Mouse (Mus musculus) neural tube, embryonic 11.5 days (tissue): ENCODE data around the gene Spp2. TPM values are rescaled to one million over a fixed set of nuclear protein-coding genes. Genes with fewer than 3 reads are reported as not detected.

ENCODE experiments used
- ATAC-seq: fragments of 200-750 bp; cut with Nextera tagmentation; 2 replicates; pipeline ENCODE4 v1.8.0; 2017; ENCODE audit warnings: moderate number of reproducible peaks, mild to moderate bottlenecking, moderate TSS enrichment, moderate library complexity; ENCODE audit not compliant: insufficient read depth, low FRiP score, low TSS enrichment
- DNase-seq: peaks from one replicate; pipeline ENCODE4 v3.0.0-alpha.2; 2015; ENCODE audit warnings: low spot score
- H3K27ac ChIP-seq: fragments of 300-500 bp; sonication (generic); 2 replicates; pipeline ENCODE4 v1.5.1; 2014; ENCODE audit warnings: low read depth, mild to moderate bottlenecking, low read length
- H3K27me3 ChIP-seq: fragments of 300-500 bp; sonication (generic); 2 replicates; pipeline ENCODE4 v1.6.1; 2014; ENCODE audit warnings: mild to moderate bottlenecking, low read length, mixed read lengths; ENCODE audit not compliant: control insufficient read depth, insufficient read depth
- H3K36me3 ChIP-seq: fragments of 300-500 bp; sonication (generic); 2 replicates; pipeline ENCODE4 v1.6.1; 2014; ENCODE audit warnings: mild to moderate bottlenecking, low read length, moderate library complexity, mixed read lengths; ENCODE audit not compliant: control insufficient read depth, insufficient read depth
- H3K4me1 ChIP-seq: fragments of 300-500 bp; sonication (generic); 2 replicates; pipeline ENCODE4 v1.6.1; 2014; ENCODE audit warnings: low read length, mixed read lengths; ENCODE audit not compliant: control insufficient read depth, insufficient read depth
- H3K4me2 ChIP-seq: fragments of 300-500 bp; sonication (generic); 2 replicates; pipeline ENCODE4 v1.6.1; 2014; ENCODE audit warnings: low read depth, mild to moderate bottlenecking, moderate library complexity
- H3K4me3 ChIP-seq: fragments of 300-500 bp; sonication (generic); 2 replicates; pipeline ENCODE4 v1.5.1; 2014; ENCODE audit warnings: low read depth, low read length
- H3K9ac ChIP-seq: fragments of 300-500 bp; sonication (generic); 2 replicates; pipeline ENCODE4 v1.6.1; 2014; ENCODE audit warnings: mild to moderate bottlenecking, low read length
- H3K9me3 ChIP-seq: fragments of 300-500 bp; sonication (generic); 2 replicates; pipeline ENCODE4 v1.6.1; 2016; ENCODE audit warnings: low read length; ENCODE audit not compliant: control insufficient read depth
- WGBS: fragments of 180-500 bp; shearing (Covaris S2); extraction: QIAGEN DNeasy Blood & Tissue Kit; methylation state at CpG from one replicate; pipeline ENCODE4 v1.1.7; 2014; 5-methylcytosine and 5-hydroxymethylcytosine counted together
- polyA plus RNA-seq: library from polyadenylated mRNA; unstranded; fragments of >200 nt; fragmentation: Nextera tagmentation; extraction: Ambion mirVana; gene quantifications from 2 replicates; pipeline ENCODE4 v1.2.1, GENCODE M21; 2014

Spp2 gene
- polyA plus RNA-seq, 1 experiment from 2014 or later, result not detected

- Histone ChIP-seq H3K4me1 (no peaks in the 10 kb centered on the region), H3K36me3 (no peaks in the 10 kb centered on the region), H3K4me2 (no peak overlapping the region), H3K9ac (no peak overlapping the region), H3K27me3 (no peaks in the 10 kb centered on the region), H3K9me3 (no peaks in the 10 kb centered on the region), H3K27ac (no peak overlapping the region), H3K4me3 (no peak overlapping the region)
- no peak for DNase-seq
- 70% methylated on average over 8 of the region's 8 CpGs for WGBS
- no peak for ATAC-seq
These were observed 59.7 kb downstream of the Spp2 start for GRCm38 (mm10) chr1:88466325-88467064.

GRCm38 (mm10) chr1:88467866-88468265 lies 61.1 kb downstream of the Spp2 start:
- Histone ChIP-seq H3K4me1 (no peaks in the 10 kb centered on the region), H3K27me3 (no peaks in the 10 kb centered on the region), H3K27ac (no peak overlapping the region), H3K9ac (no peak overlapping the region), H3K4me2 (no peak overlapping the region), H3K4me3 (no peak overlapping the region), H3K9me3 (no peaks in the 10 kb centered on the region), H3K36me3 (no peaks in the 10 kb centered on the region)
- 79% methylated on average over 5 of the region's 5 CpGs for WGBS
- ATAC-seq, result no peak
- DNase-seq, result no peak

DNA sequence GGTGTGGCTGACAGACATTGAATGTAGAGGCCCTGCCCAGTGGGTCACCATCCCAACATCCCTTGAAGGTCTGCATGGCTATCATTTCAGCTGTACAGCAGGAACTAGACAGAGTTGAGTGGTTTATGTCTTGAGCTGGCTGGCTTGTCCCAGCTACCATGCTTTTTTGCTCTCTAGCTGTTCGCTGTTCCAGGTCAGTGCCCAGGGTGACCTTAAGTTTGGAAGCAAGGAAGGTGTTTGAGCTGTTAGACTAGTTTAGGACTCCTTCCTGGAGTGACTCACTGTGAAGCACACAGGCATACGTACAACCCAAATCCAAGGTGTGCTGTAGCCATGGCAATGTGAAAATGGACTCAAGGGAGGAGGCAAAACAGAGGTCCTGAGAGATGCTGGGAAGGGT lies 61.6 kb downstream of the Spp2 start:
- WGBS, result 84% methylated on average over 2 of the region's 2 CpGs
- H3K4me3 ChIP-seq, result no peak overlapping the region
- no peak overlapping the region for H3K9ac ChIP-seq
- H3K27ac ChIP-seq, result no peak overlapping the region
- H3K4me1 ChIP-seq, result no peaks in the 10 kb centered on the region
- no peak for DNase-seq
- ATAC-seq, result no peak
- no peaks in the 10 kb centered on the region for H3K27me3 ChIP-seq
- H3K36me3 ChIP-seq, result no peaks in the 10 kb centered on the region
- H3K9me3 ChIP-seq, result no peaks in the 10 kb centered on the region
- no peak overlapping the region for H3K4me2 ChIP-seq

GRCm38 (mm10) chr1:88469746-88470145 lies 63.0 kb downstream of the Spp2 start:
- Histone ChIP-seq H3K9me3 (no peaks in the 10 kb centered on the region), H3K9ac (no peak overlapping the region), H3K36me3 (no peaks in the 10 kb centered on the region), H3K4me3 (no peak overlapping the region), H3K27ac (no peak overlapping the region), H3K4me2 (no peak overlapping the region), H3K4me1 (no peaks in the 10 kb centered on the region), H3K27me3 (no peaks in the 10 kb centered on the region)
- WGBS, result 99% methylated on average over 4 of the region's 4 CpGs
- ATAC-seq, result no peak
- no peak for DNase-seq

- Histone ChIP-seq H3K27ac (no peak overlapping the region), H3K27me3 (no peaks in the 10 kb centered on the region), H3K9me3 (no peaks in the 10 kb centered on the region), H3K9ac (no peak overlapping the region), H3K4me2 (no peak overlapping the region), H3K4me1 (no peaks in the 10 kb centered on the region), H3K36me3 (no peaks in the 10 kb centered on the region), H3K4me3 (no peak overlapping the region)
- WGBS, result 31% methylated on average over 6 of the region's 6 CpGs
- DNase-seq (no peak), ATAC-seq (no peak)
These were observed 65.5 kb downstream of the Spp2 start for GRCm38 (mm10) chr1:88472258-88472657.

DNA sequence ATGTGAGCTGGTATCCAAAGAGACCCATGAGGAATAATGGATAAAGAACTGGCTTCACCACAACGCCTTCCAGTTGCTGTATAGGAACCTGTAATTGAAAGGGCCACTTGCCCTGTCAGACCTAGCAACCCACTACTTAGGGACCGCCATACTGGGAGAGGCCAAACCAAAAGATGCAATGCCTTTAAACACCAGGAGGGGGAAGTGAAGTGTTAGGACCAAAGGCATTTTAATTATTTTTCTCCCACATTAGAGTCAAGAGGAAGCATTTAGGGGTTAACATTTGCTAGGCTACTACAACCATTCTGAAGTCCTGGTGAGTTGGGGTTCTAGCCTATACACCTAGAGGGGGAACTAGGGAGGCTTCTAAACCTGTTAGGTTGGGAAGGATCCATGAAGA lies 67.1 kb downstream of the Spp2 start:
- Histone ChIP-seq H3K4me3 (no peak overlapping the region), H3K27me3 (no peaks in the 10 kb centered on the region), H3K27ac (no peak overlapping the region), H3K36me3 (no peaks in the 10 kb centered on the region), H3K9me3 (no peaks in the 10 kb centered on the region), H3K4me1 (no peaks in the 10 kb centered on the region), H3K9ac (no peak overlapping the region), H3K4me2 (no peak overlapping the region)
- DNase-seq (no peak), ATAC-seq (no peak)
- WGBS, result 61% methylated on average over 2 of the region's 2 CpGs

DNA sequence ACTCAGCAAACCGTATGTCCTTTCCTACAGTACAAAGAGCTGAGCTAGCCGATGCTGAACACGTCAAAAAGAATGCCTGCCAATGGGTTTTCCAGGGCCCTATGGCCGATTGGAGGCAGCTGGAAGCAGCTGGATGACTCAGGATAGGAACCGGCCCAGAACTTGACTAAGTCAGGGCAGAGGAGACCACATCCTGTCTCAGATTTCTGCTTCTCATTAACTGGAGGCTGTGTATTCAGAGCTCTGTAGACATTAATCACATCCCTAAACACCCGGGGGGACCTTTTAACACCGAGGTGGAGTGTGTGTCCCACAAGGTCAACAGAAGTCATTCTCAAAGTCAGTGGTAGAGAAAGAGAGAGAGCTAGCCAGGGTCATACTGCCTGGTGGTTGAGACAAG lies 67.8 kb downstream of the Spp2 start:
- Histone ChIP-seq H3K9ac (no peak overlapping the region), H3K27ac (no peak overlapping the region), H3K9me3 (no peaks in the 10 kb centered on the region), H3K36me3 (no peaks in the 10 kb centered on the region), H3K4me1 (no peaks in the 10 kb centered on the region), H3K4me2 (no peak overlapping the region), H3K4me3 (no peak overlapping the region), H3K27me3 (no peaks in the 10 kb centered on the region)
- WGBS, result 39% methylated on average over 7 of the region's 7 CpGs
- ATAC-seq, result no peak
- DNase-seq, result peak; percentile 37

DNA sequence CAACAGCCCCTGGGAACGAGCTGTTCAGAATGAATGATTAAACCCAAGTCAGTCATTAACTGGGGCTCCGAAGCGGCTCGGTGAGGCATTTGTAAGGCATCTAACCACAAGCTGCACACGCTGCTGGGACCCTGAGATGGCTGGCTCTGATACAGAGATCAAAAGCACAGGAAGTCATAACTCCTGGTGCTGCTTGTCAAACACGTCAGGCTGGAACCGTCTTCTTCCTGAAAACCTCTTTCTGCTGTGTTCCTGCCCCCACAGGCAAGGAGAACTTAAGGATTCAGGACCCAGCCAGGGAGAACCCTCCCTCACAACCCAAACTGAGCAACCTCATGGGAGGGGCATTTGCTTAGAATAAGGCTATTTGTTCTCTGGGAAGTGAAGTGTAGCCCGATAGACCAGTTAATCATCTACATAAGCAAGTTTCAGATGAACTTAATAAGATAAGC lies 68.8 kb downstream of the Spp2 start:
- DNase-seq, result peak; percentile 46
- Histone ChIP-seq H3K36me3 (no peaks in the 10 kb centered on the region), H3K4me2 (no peak overlapping the region), H3K27me3 (no peaks in the 10 kb centered on the region), H3K9ac (no peak overlapping the region), H3K27ac (no peak overlapping the region), H3K4me1 (no peaks in the 10 kb centered on the region), H3K4me3 (no peak overlapping the region), H3K9me3 (no peaks in the 10 kb centered on the region)
- 14% methylated on average over 8 of the region's 8 CpGs for WGBS
- no peak for ATAC-seq
